Mouse (Mus musculus) monocyte, adult 2 months (primary cell): ENCODE results near the gene Ispd.

Experiments used
- DNase-seq, 2 experiments: peaks; one replicate each; pipeline ENCODE4 v3.0.0; 2022; ENCODE audit warnings: low spot score in 2 of 2, low read depth in 1 of 2

The Ispd gene

GRCm38 (mm10) chr12:36554697-36555096 is 173.4 kb downstream of the Ispd start:
- no peak for DNase-seq

- no peak for DNase-seq
Observed at GRCm38 (mm10) chr12:36564146-36564545, 182.9 kb downstream of the Ispd start.

GRCm38 (mm10) chr12:36566974-36567373 is 185.7 kb downstream of the Ispd start:
- no peak for DNase-seq

DNA sequence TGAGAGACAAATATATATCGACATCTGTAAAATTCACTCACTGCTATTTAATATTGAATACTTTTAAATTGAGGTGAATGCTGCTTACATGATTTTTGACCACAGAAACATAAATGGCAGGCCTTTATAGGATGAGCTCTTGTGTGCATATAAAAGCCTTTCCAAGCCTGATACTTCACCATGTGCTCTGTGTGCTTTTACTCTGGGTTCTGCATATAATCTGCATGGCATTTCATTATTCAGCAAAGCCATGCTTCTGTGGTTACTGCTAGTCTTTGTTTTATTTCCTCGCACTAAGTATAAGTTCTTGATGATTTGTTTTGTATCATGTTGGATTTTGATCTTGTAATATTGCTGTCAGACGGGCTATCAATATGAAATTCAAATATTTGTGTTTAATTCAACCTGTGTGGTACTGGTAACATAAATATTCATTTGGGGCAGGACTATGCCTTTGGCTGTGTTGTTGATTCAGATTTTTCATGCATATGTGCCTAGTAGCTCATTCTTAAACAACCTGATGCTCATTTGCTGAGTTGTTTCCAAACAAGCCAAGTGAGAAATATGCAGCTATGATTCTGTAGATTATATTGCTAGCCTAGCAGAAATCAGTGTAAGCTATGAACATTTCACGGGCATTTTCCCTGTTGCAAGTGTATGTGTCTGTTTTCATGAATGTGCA is 189.3 kb downstream of the Ispd start:
- DNase-seq: no peak

- DNase-seq: no peak
Observed at GRCm38 (mm10) chr12:36584828-36585227, 203.6 kb downstream of the Ispd start.

- DNase-seq: no peak
Observed at GRCm38 (mm10) chr12:36597539-36598250, 216.4 kb downstream of the Ispd start.

GRCm38 (mm10) chr12:36621960-36622736 is 240.9 kb downstream of the Ispd start:
- DNase-seq: no peak

DNA sequence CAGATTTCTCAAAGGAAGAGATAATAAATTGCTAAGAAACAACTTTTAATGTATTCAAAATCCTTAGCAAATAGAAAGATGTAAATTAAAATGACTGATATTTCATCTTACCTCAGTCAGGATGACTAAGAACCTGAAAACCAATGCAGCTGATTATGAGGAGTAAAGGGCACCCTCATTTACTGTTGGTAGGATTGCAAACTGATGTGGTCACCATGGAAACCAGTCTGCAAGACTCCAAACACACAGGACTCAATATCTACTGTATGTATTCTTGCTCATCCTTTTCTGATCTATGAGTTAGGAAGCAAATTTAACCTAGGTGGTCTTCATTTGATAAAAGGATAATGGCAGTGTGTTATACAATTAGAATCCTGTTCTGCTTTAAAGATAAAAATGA is 246.0 kb downstream of the Ispd start:
- DNase-seq: no peak

DNA sequence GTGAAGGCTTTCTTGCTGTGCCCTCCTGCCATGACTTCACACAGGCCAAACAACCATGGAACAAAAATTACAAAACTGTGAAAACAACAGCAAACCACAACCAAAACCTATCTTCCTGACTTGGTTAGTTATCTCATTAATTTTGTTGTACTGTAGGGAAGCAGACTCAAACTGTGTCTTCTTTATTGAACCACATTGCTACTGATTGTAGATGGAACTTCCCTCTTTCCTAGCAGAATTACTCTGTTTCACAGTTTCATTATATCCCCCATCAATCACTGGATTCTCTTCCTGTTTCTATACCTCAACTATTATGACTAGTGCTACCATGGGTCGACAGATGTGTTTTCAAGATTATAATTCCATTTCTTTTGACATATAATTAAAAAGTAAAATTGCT is 251.2 kb downstream of the Ispd start:
- DNase-seq: no peak

- DNase-seq: no peak
Observed at GRCm38 (mm10) chr12:36647514-36647913, 266.3 kb downstream of the Ispd start.

- no peak for DNase-seq
Observed at GRCm38 (mm10) chr12:36662496-36662895, 281.2 kb downstream of the Ispd start.

DNA sequence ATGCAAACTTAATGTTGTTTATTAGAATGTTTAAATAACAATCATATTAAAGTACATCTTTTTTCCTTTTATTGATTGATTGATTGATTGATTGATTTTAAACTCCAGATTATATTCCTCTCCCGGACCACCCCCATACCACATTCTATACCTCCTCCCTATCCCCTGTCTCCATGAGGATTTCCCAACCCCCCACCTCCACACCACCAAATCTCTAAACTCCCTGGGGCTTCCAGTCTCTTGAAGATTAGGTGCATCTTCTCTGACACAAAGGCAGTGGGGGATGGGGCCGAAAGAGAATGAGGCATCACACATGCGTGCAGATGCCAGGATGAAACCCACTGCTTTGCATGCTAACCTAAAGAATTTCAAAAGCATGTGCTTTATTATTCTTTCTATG is 283.5 kb downstream of the Ispd start:
- no peak for DNase-seq

DNA sequence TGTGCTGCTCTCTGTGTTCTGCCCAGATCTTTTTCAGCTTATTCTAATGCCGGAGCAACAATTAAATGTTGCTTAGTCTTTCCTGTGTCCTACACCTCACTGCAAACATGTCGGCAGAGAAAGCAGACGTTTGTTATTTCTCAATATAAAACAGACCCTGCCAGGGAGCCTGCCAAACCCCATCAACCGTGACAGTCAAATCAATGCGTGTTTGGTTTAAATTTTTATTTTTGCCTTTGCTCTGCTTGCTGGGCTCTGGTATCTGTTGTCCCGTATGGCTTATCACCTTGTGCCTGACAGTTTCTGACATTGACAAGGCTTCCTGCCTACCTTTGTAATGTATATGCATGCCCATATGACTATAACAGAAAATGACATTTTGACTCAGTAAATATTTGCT is 285.5 kb downstream of the Ispd start:
- no peak for DNase-seq

- DNase-seq: no peak
Observed at GRCm38 (mm10) chr12:36670164-36670908, 289.1 kb downstream of the Ispd start.

DNA sequence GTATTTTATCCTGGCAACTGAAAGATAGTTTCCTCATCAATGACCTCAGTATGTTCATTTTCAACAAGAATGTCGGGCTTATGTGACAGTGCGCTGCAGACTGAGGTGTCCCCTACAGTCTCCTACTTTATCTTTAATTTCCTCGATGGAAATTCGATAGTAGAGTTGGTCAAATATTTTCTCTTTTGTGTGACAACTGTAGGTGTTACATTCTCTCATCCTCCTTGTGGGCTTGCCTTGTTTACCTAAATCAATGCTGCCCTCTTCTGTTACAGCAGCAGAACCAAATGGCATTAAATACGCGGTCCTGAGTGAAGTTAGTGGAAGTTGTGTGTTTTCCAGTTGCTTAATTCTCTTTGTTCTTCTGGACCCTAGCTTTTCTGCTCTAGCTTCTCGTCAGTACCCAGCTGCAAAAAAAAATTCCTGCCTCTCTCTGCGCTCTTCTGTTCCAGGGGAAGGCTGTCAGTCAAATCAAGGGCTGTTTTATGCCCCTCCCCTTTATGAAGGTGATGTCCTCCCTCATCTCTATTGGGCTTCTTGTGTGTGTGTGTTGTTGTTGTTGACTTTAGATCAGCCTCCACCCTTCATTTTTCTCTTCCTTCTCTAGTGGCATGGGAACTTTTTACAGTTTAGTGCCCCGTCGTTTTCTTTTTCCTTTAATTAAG is 289.8 kb downstream of the Ispd start:
- DNase-seq: no peak

GRCm38 (mm10) chr12:36674481-36674880 is 293.2 kb downstream of the Ispd start:
- no peak for DNase-seq

GRCm38 (mm10) chr12:36678220-36678619 is 297.0 kb downstream of the Ispd start:
- no peak for DNase-seq

DNA sequence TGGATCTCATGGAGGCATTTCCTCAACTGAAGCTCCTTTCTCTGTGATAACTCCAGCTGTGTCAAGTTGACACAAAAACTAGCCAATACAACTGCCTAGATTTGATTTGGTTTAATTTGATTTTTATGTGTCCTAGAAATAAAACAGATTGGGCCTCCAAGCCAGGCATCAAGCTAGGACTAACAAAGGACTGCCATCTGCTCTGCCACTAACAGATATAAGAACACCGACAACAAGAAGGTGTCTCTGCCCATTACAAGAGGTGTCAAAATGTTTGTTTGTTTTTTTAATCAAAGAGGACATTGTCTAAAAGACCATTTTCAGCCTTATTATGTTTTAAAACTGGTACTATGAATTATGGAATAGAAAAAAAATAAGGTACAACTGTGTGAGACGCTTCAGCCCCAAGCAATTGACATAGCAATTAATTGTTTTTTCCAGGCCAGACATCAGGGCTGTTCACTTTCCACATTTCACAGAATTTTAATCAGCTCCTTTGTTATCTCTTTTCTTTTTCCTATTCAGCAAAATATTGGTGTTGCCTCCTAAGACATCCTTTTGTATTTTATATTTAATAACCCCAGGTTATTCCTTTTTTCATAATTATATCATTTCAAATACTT is 299.7 kb downstream of the Ispd start:
- no peak for DNase-seq

DNA sequence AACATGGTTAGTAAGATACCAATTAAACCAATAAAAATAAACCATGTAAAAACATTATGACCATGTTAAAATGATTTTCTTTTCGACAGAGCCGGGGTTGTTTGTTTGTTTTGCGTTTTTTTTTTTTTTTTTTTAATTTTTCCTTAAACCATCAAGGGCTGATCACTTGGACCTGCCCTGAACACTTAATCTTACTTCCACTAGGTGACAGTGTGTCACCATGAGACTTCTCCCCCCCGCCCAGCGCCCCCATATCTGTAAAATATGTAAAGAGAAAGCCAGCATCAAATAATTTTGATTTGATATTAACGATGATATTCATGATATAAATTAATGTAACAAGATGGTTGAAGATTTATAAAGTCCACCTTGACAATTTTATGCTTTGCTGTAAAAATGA is 300.5 kb downstream of the Ispd start:
- DNase-seq: no peak

- no peak for DNase-seq
Observed at GRCm38 (mm10) chr12:36694072-36694471, 312.8 kb downstream of the Ispd start.
